Mouse (Mus musculus): ENCODE measurements around the gene Kif4.

Kif4 gene

GRCm38 (mm10) chrX:100625546-100625801, at the start of gene Kif4:
Kif4 (plus strand) TSS chrX:100625737.
- DNase-seq = no peak

- DNase-seq = no peak
Observed at GRCm38 (mm10) chrX:100594791-100595190, 30.7 kb upstream of the Kif4 start, which contains the start of gene P2ry4. P2ry4 (minus strand) TSS chrX:100594869.

- DNase-seq = peak; percentile 37
Observed at GRCm38 (mm10) chrX:100597439-100597838, 28.1 kb upstream of the Kif4 start.

GRCm38 (mm10) chrX:100599755-100600154, 25.8 kb upstream of the Kif4 start:
- peak; percentile 13 for DNase-seq

- no peak for DNase-seq
Observed at GRCm38 (mm10) chrX:100605314-100605713, 20.2 kb upstream of the Kif4 start, which contains the start of gene Arr3. Arr3 (plus strand) TSS chrX:100605497.

- DNase-seq = no peak
Observed at GRCm38 (mm10) chrX:100618488-100618887, 7.0 kb upstream of the Kif4 start.

GRCm38 (mm10) chrX:100621366-100621765, 4.2 kb upstream of the Kif4 start:
- no peak for DNase-seq

- no peak for DNase-seq
Observed at GRCm38 (mm10) chrX:100624242-100624641, 1.3 kb upstream of the Kif4 start.

GRCm38 (mm10) chrX:100625146-100625545, 391 bp upstream of the Kif4 start:
- no peak for DNase-seq

- peak; percentile 85 for DNase-seq
Observed at GRCm38 (mm10) chrX:100625802-100626793, 561 bp downstream of the Kif4 start, which contains the start of gene Pdzd11. Pdzd11 (minus strand) TSS chrX:100626568.

GRCm38 (mm10) chrX:100629076-100629475, 3.5 kb downstream of the Kif4 start:
- DNase-seq = no peak

- DNase-seq = no peak
Observed at GRCm38 (mm10) chrX:100638477-100638876, 12.9 kb downstream of the Kif4 start.

GRCm38 (mm10) chrX:100652848-100653247, 27.3 kb downstream of the Kif4 start:
- no peak for DNase-seq

- DNase-seq = no peak
Observed at GRCm38 (mm10) chrX:100664825-100665224, 39.3 kb downstream of the Kif4 start.

- DNase-seq = no peak
Observed at GRCm38 (mm10) chrX:100678204-100678603, 52.7 kb downstream of the Kif4 start.

- DNase-seq = no peak
Observed at GRCm38 (mm10) chrX:100686527-100686926, 61.0 kb downstream of the Kif4 start.

GRCm38 (mm10) chrX:100687360-100688032, 62.0 kb downstream of the Kif4 start:
- no peak for DNase-seq

GRCm38 (mm10) chrX:100688033-100688370, 62.5 kb downstream of the Kif4 start:
- no peak for DNase-seq

- DNase-seq = no peak
Observed at GRCm38 (mm10) chrX:100696776-100697175, 71.2 kb downstream of the Kif4 start.

- DNase-seq = no peak
Observed at GRCm38 (mm10) chrX:100708032-100708431, 82.5 kb downstream of the Kif4 start.

GRCm38 (mm10) chrX:100716173-100716572, 90.6 kb downstream of the Kif4 start:
- DNase-seq = no peak

- DNase-seq = no peak
Observed at GRCm38 (mm10) chrX:100728947-100729346, 103.4 kb downstream of the Kif4 start.

GRCm38 (mm10) chrX:100729665-100730188, 104.2 kb downstream of the Kif4 start, which contains the start of gene Gdpd2:
Gdpd2 (plus strand) TSS chrX:100729873.
- DNase-seq = peak; percentile 24

- DNase-seq = no peak
Observed at GRCm38 (mm10) chrX:100730266-100730665, 104.7 kb downstream of the Kif4 start.

All from right cerebral cortex, postnatal 25 days (tissue).